Mouse (Mus musculus) heart, embryonic 14.5 days (tissue): ENCODE data around the gene C9. TPM values are rescaled to one million over a fixed set of nuclear protein-coding genes. Genes with fewer than 3 reads are reported as not detected.

ENCODE experiments used
- polyA plus RNA-seq: library from polyadenylated mRNA; unstranded; fragments of >200 nt; fragmentation: Nextera tagmentation; extraction: Ambion mirVana; gene quantifications from 2 replicates; pipeline ENCODE4 v1.2.1, GENCODE M21; 2014

C9 gene
- polyA plus RNA-seq, 1 experiment from 2014 or later, result not detected

Other genes with a start within 250 kb of the C9 start
- gene Dab2, start 145.5 kb upstream of the C9 start, polyA plus RNA-seq, result 36.4 and 37.5 TPM in 2 replicates
- 3.9 and 4.7 TPM in 2 replicates for gene Fyb, start 77.5 kb downstream of the C9 start, polyA plus RNA-seq